Mouse (Mus musculus): Measurements from ENCODE around the gene Dcaf6. TPM values are rescaled to one million over a fixed set of nuclear protein-coding genes. Genes with fewer than 3 reads are reported as not detected.

Dcaf6 gene
- polyA plus RNA-seq, 1 experiment, result 9.9 TPM

- peaks cover 9% of the 10 kb centered on the region; the same call in 1 of the 2 replicates for H3K9me3 ChIP-seq
- TF ChIP-seq FLI1 (IDR thresholded peaks at IDR 0.05; ENCODE audit: low read length), result no peak
- TF ChIP-seq GATA1 (IDR thresholded peaks at IDR 0.05; ENCODE audit: borderline replicate concordance, low read length), result no peak
- peaks cover 24% of the 10 kb centered on the region for H3K36me3 ChIP-seq (replicated peaks; ENCODE audit: low read length)
- peaks cover 49% of the 10 kb centered on the region for H3K4me1 ChIP-seq
- no peak overlapping the region for H3K4me3 ChIP-seq (replicated peaks)
- H3K27me3 ChIP-seq (replicated peaks), result no peaks in the 10 kb centered on the region
These were observed 21.8 kb downstream of the Dcaf6 start for GRCm38 (mm10) chr1:165438289-165439021.

- H3K36me3 ChIP-seq (replicated peaks; ENCODE audit: low read length), result peaks cover 20% of the 10 kb centered on the region
- peaks cover 9% of the 10 kb centered on the region; the same call in 1 of the 2 replicates for H3K9me3 ChIP-seq
- peaks cover 10% of the 10 kb centered on the region; the same call in 1 of the 2 replicates for H3K4me1 ChIP-seq
- TF ChIP-seq FLI1 (IDR thresholded peaks at IDR 0.05; ENCODE audit: low read length) (no peak), GATA1 (IDR thresholded peaks at IDR 0.05; ENCODE audit: borderline replicate concordance, low read length) (no peak)
- H3K27me3 ChIP-seq (replicated peaks), result no peaks in the 10 kb centered on the region
- H3K4me3 ChIP-seq (replicated peaks), result no peak overlapping the region
These were observed 27.4 kb downstream of the Dcaf6 start for GRCm38 (mm10) chr1:165432883-165433282.

- Histone ChIP-seq H3K27me3 (replicated peaks) (no peaks in the 10 kb centered on the region), H3K4me3 (replicated peaks) (no peak overlapping the region), H3K4me1 (peaks cover 15% of the 10 kb centered on the region), H3K9me3 (no peaks in the 10 kb centered on the region), H3K36me3 (replicated peaks; ENCODE audit: low read length) (peaks cover 46% of the 10 kb centered on the region)
- no peak for TF ChIP-seq FLI1 (IDR thresholded peaks at IDR 0.05; ENCODE audit: low read length)
- TF ChIP-seq GATA1 (IDR thresholded peaks at IDR 0.05; ENCODE audit: borderline replicate concordance, low read length), result no peak
These were observed 34.0 kb downstream of the Dcaf6 start for GRCm38 (mm10) chr1:165426254-165426653.

- Histone ChIP-seq H3K27me3 (replicated peaks) (no peaks in the 10 kb centered on the region), H3K9me3 (no peaks in the 10 kb centered on the region), H3K4me1 (peaks cover 12% of the 10 kb centered on the region), H3K4me3 (replicated peaks) (no peak overlapping the region), H3K36me3 (replicated peaks; ENCODE audit: low read length) (peaks cover 51% of the 10 kb centered on the region)
- no peak for TF ChIP-seq FLI1 (IDR thresholded peaks at IDR 0.05; ENCODE audit: low read length)
- TF ChIP-seq GATA1 (IDR thresholded peaks at IDR 0.05; ENCODE audit: borderline replicate concordance, low read length), result no peak
These were observed 38.8 kb downstream of the Dcaf6 start for GRCm38 (mm10) chr1:165421357-165421915.

GRCm38 (mm10) chr1:165396401-165396805, 63.9 kb downstream of the Dcaf6 start:
- peaks cover 33% of the 10 kb centered on the region for H3K36me3 ChIP-seq (replicated peaks; ENCODE audit: low read length)
- H3K4me3 ChIP-seq (replicated peaks), result no peak overlapping the region
- no peak for TF ChIP-seq FLI1 (IDR thresholded peaks at IDR 0.05; ENCODE audit: low read length)
- no peak for TF ChIP-seq GATA1 (IDR thresholded peaks at IDR 0.05; ENCODE audit: borderline replicate concordance, low read length)
- peaks cover 49% of the 10 kb centered on the region for H3K4me1 ChIP-seq
- no peaks in the 10 kb centered on the region for H3K9me3 ChIP-seq
- H3K27me3 ChIP-seq (replicated peaks), result no peaks in the 10 kb centered on the region

- H3K36me3 ChIP-seq (replicated peaks; ENCODE audit: low read length), result peaks cover 33% of the 10 kb centered on the region
- no peaks in the 10 kb centered on the region for H3K27me3 ChIP-seq (replicated peaks)
- H3K9me3 ChIP-seq, result no peaks in the 10 kb centered on the region
- TF ChIP-seq FLI1 (IDR thresholded peaks at IDR 0.05; ENCODE audit: low read length) (no peak), GATA1 (IDR thresholded peaks at IDR 0.05; ENCODE audit: borderline replicate concordance, low read length) (no peak)
- H3K4me1 ChIP-seq, result peaks cover 49% of the 10 kb centered on the region
- H3K4me3 ChIP-seq (replicated peaks), result no peak overlapping the region
These were observed 64.3 kb downstream of the Dcaf6 start for GRCm38 (mm10) chr1:165395940-165396339.

- H3K9me3 ChIP-seq, result no peaks in the 10 kb centered on the region
These were observed 65.4 kb downstream of the Dcaf6 start for GRCm38 (mm10) chr1:165394836-165395235.

GRCm38 (mm10) chr1:165393033-165393432, 67.2 kb downstream of the Dcaf6 start:
- Histone ChIP-seq H3K36me3 (replicated peaks; ENCODE audit: low read length) (peaks cover 43% of the 10 kb centered on the region), H3K9me3 (no peaks in the 10 kb centered on the region), H3K4me1 (peaks cover 53% of the 10 kb centered on the region), H3K27me3 (replicated peaks) (no peaks in the 10 kb centered on the region), H3K4me3 (replicated peaks) (no peak overlapping the region)
- TF ChIP-seq FLI1 (IDR thresholded peaks at IDR 0.05; ENCODE audit: low read length), result no peak
- no peak; the same call in 2 of the 3 replicates for TF ChIP-seq GATA1 (IDR thresholded peaks at IDR 0.05; ENCODE audit: borderline replicate concordance, low read length)

More at GRCm38 (mm10) chr1:165394836-165395235, 65.4 kb downstream of the Dcaf6 start:
- Histone ChIP-seq H3K27me3 (replicated peaks) (no peaks in the 10 kb centered on the region), H3K36me3 (replicated peaks; ENCODE audit: low read length) (peaks cover 39% of the 10 kb centered on the region), H3K4me1 (peaks cover 49% of the 10 kb centered on the region), H3K4me3 (replicated peaks) (peak overlapping the region; percentile 7)
- TF ChIP-seq GATA1 (IDR thresholded peaks at IDR 0.05; ENCODE audit: borderline replicate concordance, low read length) (no peak), FLI1 (IDR thresholded peaks at IDR 0.05; ENCODE audit: low read length) (no peak)

GRCm38 (mm10) chr1:165388716-165389115, 71.6 kb downstream of the Dcaf6 start:
- Histone ChIP-seq H3K4me3 (replicated peaks) (no peak overlapping the region), H3K36me3 (replicated peaks; ENCODE audit: low read length) (peaks cover 71% of the 10 kb centered on the region), H3K27me3 (replicated peaks) (no peaks in the 10 kb centered on the region), H3K4me1 (peaks cover 32% of the 10 kb centered on the region), H3K9me3 (no peaks in the 10 kb centered on the region)
- TF ChIP-seq FLI1 (IDR thresholded peaks at IDR 0.05; ENCODE audit: low read length) (no peak), GATA1 (IDR thresholded peaks at IDR 0.05; ENCODE audit: borderline replicate concordance, low read length) (no peak)

- no peak for TF ChIP-seq FLI1 (IDR thresholded peaks at IDR 0.05; ENCODE audit: low read length)
- TF ChIP-seq GATA1 (IDR thresholded peaks at IDR 0.05; ENCODE audit: borderline replicate concordance, low read length), result no peak
- Histone ChIP-seq H3K9me3 (no peaks in the 10 kb centered on the region), H3K27me3 (replicated peaks) (no peaks in the 10 kb centered on the region), H3K36me3 (replicated peaks; ENCODE audit: low read length) (peaks cover 69% of the 10 kb centered on the region), H3K4me1 (peaks cover 12% of the 10 kb centered on the region), H3K4me3 (replicated peaks) (no peak overlapping the region)
These were observed 73.8 kb downstream of the Dcaf6 start for GRCm38 (mm10) chr1:165386525-165386923.

Data from megakaryocyte, embryonic 14.5 days (primary cell).